Mouse (Mus musculus) gastrocnemius, adult 2 months (tissue): Measurements from ENCODE around the gene Vmn2r63. TPM values are rescaled to one million over a fixed set of nuclear protein-coding genes. Genes with fewer than 3 reads are reported as not detected.
"Not testable (repeated sequence)": the region's sequence is repeated elsewhere in the genome, so short reads cannot be mapped to it uniquely, and the experiment has no call there.

Source experiments
- DNase-seq: peaks from one replicate; pipeline ENCODE4 v3.0.0; 2022
- H3K27ac ChIP-seq: fragments of 200-600 bp; 2 replicates; pipeline ENCODE4 v1.8.1; 2022; ENCODE audit warnings: mild to moderate bottlenecking
- H3K4me3 ChIP-seq: fragments of 200-600 bp; 2 replicates; pipeline ENCODE4 v1.8.1; 2022; ENCODE audit warnings: mild to moderate bottlenecking, moderate library complexity
- CTCF ChIP-seq: fragments of 200-600 bp; IDR thresholded peaks from 2 replicates; pipeline ENCODE4 v1.8.1; 2022; ENCODE audit warnings: antibody characterized with exemption, mild to moderate bottlenecking, moderate library complexity
- intact Hi-C: fragments of 180-260 bp; cut with DNase I; formaldehyde crosslinking; loops from one replicate; pipeline ENCODE4 v1.15.1; 2025
- long read RNA-seq, 2 experiments: library from polyadenylated mRNA; stranded (forward); transcript quantifications; one replicate each; pipeline ENCODE4 v2.0.0; 2021
- microRNA-seq: library from miRNA; unstranded; fragments of <30 nt; microRNA quantifications from one replicate; pipeline ENCODE4 v1.2.0, GENCODE M21; 2021
- total RNA-seq, 2 experiments: library from RNA; stranded (reverse); gene quantifications; 2 replicates each; pipeline ENCODE4 v1.2.3; 2021

Gene Vmn2r63
- not detected for total RNA-seq
- long read RNA-seq, experiment 1 = 0 reads
- long read RNA-seq, experiment 2 = 0 reads

DNA sequence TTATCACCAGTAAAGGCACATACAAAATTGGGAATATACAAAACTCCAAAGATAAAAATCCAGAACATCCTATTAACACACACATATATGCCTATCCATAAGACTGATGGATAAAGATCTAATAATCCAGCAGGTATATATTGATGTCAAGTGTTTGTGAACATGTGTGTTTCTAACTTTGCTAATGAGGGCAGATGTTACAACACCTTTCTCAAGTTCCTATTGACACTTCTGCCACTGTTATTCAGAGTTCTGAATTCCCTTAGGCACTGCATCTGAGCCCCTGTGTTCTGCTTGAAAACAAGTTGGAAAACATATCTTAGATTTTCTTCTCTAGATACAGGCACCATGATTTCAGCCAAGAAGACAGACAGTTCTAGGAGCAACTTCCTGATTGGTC, at the start of gene Vmn2r63:
TSS of gene Vmn2r63 (minus strand) at position 101 of the 400 bp plus-strand sequence.
- intact Hi-C loops, H3K27ac ChIP-seq, DNase-seq, H3K4me3 ChIP-seq: not testable (repeated sequence)

DNA sequence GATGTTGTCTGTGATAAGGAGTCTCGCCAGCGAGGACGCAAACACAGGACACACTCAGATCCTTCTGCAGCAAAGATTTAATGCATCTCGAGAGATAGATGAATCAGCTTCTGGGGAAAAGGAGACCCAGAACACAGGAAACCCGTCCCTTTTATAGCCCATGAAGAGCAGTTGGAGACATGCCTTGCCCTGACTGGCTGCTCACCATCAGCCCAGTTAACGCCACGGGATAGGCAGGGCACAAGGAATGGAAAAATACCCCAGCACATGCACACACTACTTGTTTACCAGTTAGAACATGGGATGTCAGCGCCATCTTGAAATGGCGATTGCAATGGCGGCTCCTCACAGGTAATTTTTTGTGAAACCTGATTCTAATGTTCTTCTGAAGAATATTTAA, 47.1 kb upstream of the Vmn2r63 start:
- Histone ChIP-seq H3K4me3 (no peak overlapping the region), H3K27ac (no peak overlapping the region)
- intact Hi-C loops = no loop called here
- DNase-seq = no peak
- TF ChIP-seq CTCF = no peak

DNA sequence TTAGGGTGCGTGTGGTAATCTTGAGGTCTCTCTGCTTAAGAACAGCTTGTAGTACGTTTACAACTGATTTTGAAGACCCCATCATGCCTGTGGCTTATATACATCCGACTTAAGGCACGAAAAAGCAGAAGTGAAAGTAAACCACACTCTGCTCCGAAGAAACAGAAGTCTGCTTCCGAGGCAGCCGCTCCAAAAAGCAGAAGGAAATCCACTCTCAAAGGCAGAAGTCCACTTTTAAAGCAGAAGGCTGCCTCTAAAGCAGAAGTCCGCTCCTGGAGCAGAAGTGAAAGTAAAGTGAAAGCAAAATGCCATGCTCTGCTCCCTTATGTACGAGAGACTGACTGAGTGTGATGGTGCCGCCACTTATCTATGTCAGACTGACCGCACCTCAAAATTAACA, 46.5 kb upstream of the Vmn2r63 start:
- no peak overlapping the region for H3K4me3 ChIP-seq
- intact Hi-C loops = no loop called here
- no peak overlapping the region for H3K27ac ChIP-seq
- no peak for DNase-seq
- TF ChIP-seq CTCF = no peak

DNA sequence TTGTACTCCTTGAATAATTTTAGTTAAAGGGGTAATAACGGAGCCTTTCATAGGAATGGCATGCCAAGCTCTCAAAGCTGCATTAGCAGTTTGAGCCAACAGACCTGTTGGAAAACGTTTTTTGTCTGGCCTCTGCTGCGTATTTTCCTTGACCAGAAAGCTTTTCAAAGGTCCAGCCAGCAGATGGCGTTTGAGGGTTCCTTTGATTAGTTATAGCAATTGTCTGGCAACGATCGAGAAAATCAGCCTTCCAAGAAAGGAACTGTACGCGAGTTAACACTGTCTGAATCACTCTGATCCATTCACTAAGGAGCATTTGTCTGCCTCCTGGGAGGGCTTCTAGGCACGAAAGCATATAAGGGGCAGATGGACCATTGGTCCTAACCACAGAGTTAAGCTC, 31.6 kb upstream of the Vmn2r63 start:
- no peak overlapping the region for H3K27ac ChIP-seq
- no peak for TF ChIP-seq CTCF
- intact Hi-C loops = no loop called here
- no peak for DNase-seq
- no peak overlapping the region for H3K4me3 ChIP-seq

DNA sequence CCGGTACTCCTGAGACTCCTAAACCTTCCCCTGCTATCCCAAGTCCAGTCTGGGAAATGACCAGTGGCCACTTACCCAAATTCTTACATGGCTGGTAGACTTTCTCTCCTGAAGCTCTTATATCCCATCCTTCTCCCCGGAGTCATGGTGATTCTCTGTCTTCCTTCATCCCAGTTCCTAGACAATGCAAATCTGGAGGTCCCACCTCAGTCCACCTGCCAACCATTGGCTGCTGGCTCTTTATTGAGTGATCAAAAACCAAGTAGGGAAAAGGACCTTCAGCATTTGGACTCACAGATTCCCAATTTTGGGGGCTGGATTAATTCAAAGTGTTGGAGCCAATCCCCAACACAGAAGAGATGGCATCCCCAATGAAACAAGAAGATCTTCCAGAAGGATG, 35.6 kb downstream of the Vmn2r63 start:
- DNase-seq, intact Hi-C loops, H3K27ac ChIP-seq, H3K4me3 ChIP-seq: not testable (repeated sequence)

DNA sequence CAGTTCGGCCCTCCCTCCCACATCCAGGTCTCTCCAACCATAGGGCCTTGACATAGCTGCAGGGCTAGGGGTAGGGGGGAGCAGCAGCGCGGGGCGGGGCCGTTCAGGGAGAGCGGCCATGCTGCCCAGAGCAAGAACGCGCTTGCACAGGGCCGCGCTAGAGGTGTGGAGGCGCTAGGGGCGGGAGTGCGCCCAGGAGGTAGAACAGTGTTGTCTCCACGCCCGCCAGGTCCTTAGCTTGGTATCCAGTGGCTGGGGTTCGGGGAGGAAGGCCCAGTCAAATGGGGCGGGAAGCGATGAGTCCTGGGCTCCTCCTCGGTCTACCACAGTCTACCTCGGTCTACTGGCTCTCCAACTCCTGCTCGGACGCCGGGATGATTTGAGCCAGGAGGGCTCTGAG, 55.5 kb downstream of the Vmn2r63 start:
- TF ChIP-seq CTCF = no peak

DNA sequence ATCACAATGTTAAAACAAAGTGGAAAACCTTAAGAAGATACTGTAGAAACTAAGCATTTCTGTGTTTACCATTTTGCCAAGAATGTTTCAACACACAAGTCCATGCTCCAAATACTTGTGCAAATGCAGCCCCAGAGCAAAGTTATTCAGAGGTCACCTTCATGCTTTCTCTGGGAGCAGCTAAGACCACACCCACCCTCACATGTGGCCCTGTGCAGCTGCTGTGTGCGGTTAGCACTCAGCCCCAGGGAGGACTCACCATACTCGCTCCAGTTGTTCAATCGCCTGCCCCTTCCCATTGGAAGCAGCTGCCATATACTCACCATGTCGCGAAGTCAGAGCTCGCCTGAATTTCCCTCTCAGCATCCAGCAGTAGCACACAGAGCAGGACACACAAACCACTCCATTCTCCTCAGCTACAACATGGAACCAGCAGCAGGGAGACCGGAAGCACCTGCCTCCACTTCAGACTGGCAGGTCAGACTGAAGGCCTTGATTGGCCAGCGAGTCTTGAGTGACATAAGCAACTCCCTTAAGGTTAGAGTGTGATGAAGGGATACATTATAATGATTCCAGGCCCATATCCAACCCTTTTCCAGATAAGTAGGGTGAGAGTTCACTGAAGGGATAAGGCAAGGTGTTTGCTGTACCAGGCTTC, 66.7 kb downstream of the Vmn2r63 start, which contains the start of gene Gm2381:
TSS of gene Gm2381 (minus strand) at position 434 of the 658 bp plus-strand sequence.
- intact Hi-C loops, H3K27ac ChIP-seq, DNase-seq, H3K4me3 ChIP-seq: not testable (repeated sequence)

More for the DNA sequence above, 55.5 kb downstream of the Vmn2r63 start:
- intact Hi-C loops = no loop called here
- Histone ChIP-seq H3K27ac (no peak overlapping the region), H3K4me3 (no peak overlapping the region)
- no peak for DNase-seq

Small RNA genes lying within 50 kb of the gene (microRNA-seq; reads per million reads assigned to microRNA genes)
- not detected for gene Gm23256

Other genes with a start within 250 kb of the Vmn2r63 start
- gene Zfp975, start 241.1 kb downstream of the Vmn2r63 start, total RNA-seq = 1 to 10 TPM; 3.6 to 4.1 TPM
- not detected for gene Gm17067, start 206.8 kb downstream of the Vmn2r63 start, total RNA-seq
- gene Vmn2r62, start 140.3 kb downstream of the Vmn2r63 start, total RNA-seq = not detected
- under 1 TPM; 0.05 to 0.08 TPM for gene Gm2381, start 66.6 kb downstream of the Vmn2r63 start, total RNA-seq
- gene Gm9268, start 84.9 kb upstream of the Vmn2r63 start, total RNA-seq = not detected
- gene Zfp936, start 180.4 kb upstream of the Vmn2r63 start, total RNA-seq = not detected